ENCODE assay signal across 12 mouse cellular contexts in the genomic region with DNA sequence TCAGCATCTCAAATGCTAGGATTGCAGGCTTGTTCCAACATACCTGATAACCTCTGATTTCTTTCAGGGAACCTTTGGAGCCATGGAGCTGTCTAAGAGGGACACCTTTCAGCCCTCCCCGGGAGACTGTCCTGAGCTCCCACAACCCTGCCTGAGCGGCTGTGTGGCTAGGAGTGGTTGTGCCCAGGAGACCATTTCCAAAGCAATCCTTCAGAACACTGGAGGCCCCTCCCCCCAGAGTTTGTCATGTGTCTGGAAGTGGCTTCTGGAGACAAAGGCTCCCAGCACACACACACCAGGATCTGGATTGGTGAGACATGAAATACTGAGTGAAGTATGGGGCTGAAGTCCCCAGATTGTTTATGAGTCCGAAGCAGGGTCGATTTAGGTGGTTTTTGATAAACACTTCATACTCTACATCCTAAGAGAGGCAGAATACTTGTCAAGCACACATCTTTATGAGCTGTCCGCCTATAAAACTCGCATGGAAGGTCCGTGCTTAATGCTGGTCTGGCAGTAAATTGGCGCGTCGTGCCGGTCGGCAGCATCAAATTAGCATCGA. TPM values are rescaled to one million over a fixed set of nuclear protein-coding genes. Genes with fewer than 3 reads are reported as not detected.
DNase-seq lines count a peak whose midpoint lies in the region; ATAC-seq and TF ChIP-seq lines count a peak whose summit lies in the region.
"Had no signal": no experiment of that assay in that cellular context is flagged by ENCODE, and none has a peak within 500 bp of the region (broad histone marks: within the 10 kb centered on the region; RNA-seq: fewer than 3 reads in every experiment).

No protein-coding gene starts in this region.

- TF ChIP-seq POLR2A in lung, adult 2 months (IDR thresholded peaks at IDR 0.05; ENCODE audit: borderline replicate concordance, extremely low read depth, low read depth, low read length): no peak

- H3K4me3 ChIP-seq in lung, embryonic 15.5 days: no peak overlapping the region
- no peak overlapping the region for H3K4me3 ChIP-seq in lung, adult 2 months (replicated peaks; ENCODE audit: extremely low read depth, low read depth, low read length)
- H3K4me3 ChIP-seq in hindbrain, embryonic 13.5 days: no peak overlapping the region
- no peak overlapping the region for H3K4me3 ChIP-seq in neural tube, embryonic 15.5 days (replicated peaks)
- H3K4me3 ChIP-seq: liver, embryonic 13.5 days had no signal

- H3K9me3 ChIP-seq in lung, embryonic 15.5 days: no peaks in the 10 kb centered on the region
- no peaks in the 10 kb centered on the region for H3K9me3 ChIP-seq in hindbrain, embryonic 13.5 days
- no peaks in the 10 kb centered on the region for H3K9me3 ChIP-seq in neural tube, embryonic 15.5 days (replicated peaks)
- H3K9me3 ChIP-seq: liver, embryonic 13.5 days had no signal

- no peak for TF ChIP-seq CTCF in lung, adult 2 months (IDR thresholded peaks at IDR 0.05; ENCODE audit: insufficient read depth, low read length)

- no peak for DNase-seq in lung, adult 2 months
- peak; percentile 77 for DNase-seq in embryo, embryonic 11 days
- DNase-seq in right cerebral cortex, postnatal 14 days: no peak
- no peak for DNase-seq in urinary bladder, postnatal 4 days (ENCODE audit: low spot score in 2 of 2)
- DNase-seq: adrenal gland, postnatal 14 days; cerebellum, adult 18-20 months; heart, postnatal 4 days; liver, embryonic 13.5 days had no signal

- H3K27me3 ChIP-seq in lung, embryonic 15.5 days: peaks cover 22% of the 10 kb centered on the region; the same call in 1 of the 2 replicates
- no peaks in the 10 kb centered on the region for H3K27me3 ChIP-seq in hindbrain, embryonic 13.5 days
- no peaks in the 10 kb centered on the region for H3K27me3 ChIP-seq in neural tube, embryonic 15.5 days (replicated peaks)

- no peak overlapping the region for H3K9ac ChIP-seq in lung, embryonic 15.5 days
- H3K9ac ChIP-seq in hindbrain, embryonic 13.5 days: no peak overlapping the region
- H3K9ac ChIP-seq in neural tube, embryonic 15.5 days (replicated peaks): no peak overlapping the region
- H3K9ac ChIP-seq: liver, embryonic 13.5 days had no signal

- no peaks in the 10 kb centered on the region for H3K36me3 ChIP-seq in lung, embryonic 15.5 days
- no peaks in the 10 kb centered on the region for H3K36me3 ChIP-seq in hindbrain, embryonic 13.5 days
- H3K36me3 ChIP-seq in neural tube, embryonic 15.5 days: no peaks in the 10 kb centered on the region
- H3K36me3 ChIP-seq: G1E; liver, embryonic 13.5 days had no signal

- 29% methylated on average over 13 of the region's 13 CpGs for WGBS in lung, embryonic 15.5 days
- WGBS in lung, adult 2 months: 53% methylated on average over 13 of the region's 13 CpGs
- 27% methylated on average over 13 of the region's 13 CpGs for WGBS in hindbrain, embryonic 13.5 days
- WGBS in neural tube, embryonic 15.5 days: 14% methylated on average over 13 of the region's 13 CpGs

- peak; percentile 49; the same call in 1 of the 2 replicates for ATAC-seq in lung, embryonic 15.5 days (ENCODE audit: borderline replicate concordance, extremely low read depth, low FRiP score, low TSS enrichment)
- ATAC-seq in hindbrain, embryonic 13.5 days (ENCODE audit: low FRiP score): 0 out of 2 replicates have a peak, but pooled peaks have one; percentile 4
- no peak for ATAC-seq in neural tube, embryonic 15.5 days (ENCODE audit: low FRiP score)

- peaks cover 17% of the 10 kb centered on the region for H3K4me1 ChIP-seq in lung, embryonic 15.5 days
- H3K4me1 ChIP-seq in lung, adult 2 months (ENCODE audit: control insufficient read depth, insufficient read depth, low read length): no peaks in the 10 kb centered on the region
- H3K4me1 ChIP-seq in hindbrain, embryonic 13.5 days (replicated peaks): peaks cover 47% of the 10 kb centered on the region
- H3K4me1 ChIP-seq in neural tube, embryonic 15.5 days: peaks cover 39% of the 10 kb centered on the region

- H3K4me2 ChIP-seq in lung, embryonic 15.5 days: no peak overlapping the region
- H3K4me2 ChIP-seq in hindbrain, embryonic 13.5 days: no peak overlapping the region
- no peak overlapping the region for H3K4me2 ChIP-seq in neural tube, embryonic 15.5 days
- H3K4me2 ChIP-seq: liver, embryonic 13.5 days had no signal

- H3K27ac ChIP-seq in lung, embryonic 15.5 days: no peak overlapping the region
- peak overlapping the region; percentile 86 for H3K27ac ChIP-seq in hindbrain, embryonic 13.5 days
- 0 out of 2 replicates have a peak overlapping the region, but pooled peaks have one; percentile 6 for H3K27ac ChIP-seq in neural tube, embryonic 15.5 days (replicated peaks)
- H3K27ac ChIP-seq: liver, embryonic 13.5 days had no signal

RNA-seq across cellular contexts. Expression of a gene that starts 12.5 kb away (rescaled TPM):
- 4.4 TPM in 2 replicates for polyA plus RNA-seq in lung, embryonic 15.5 days (2015; fragmentation: Nextera tagmentation; extraction: Ambion mirVana)
- polyA plus RNA-seq in lung, adult 2 months (2012; rRNA removed): 5.3 and 14.2 TPM in 2 replicates
- polyA plus RNA-seq in hindbrain, embryonic 13.5 days (2015; fragmentation: Nextera tagmentation; extraction: Ambion mirVana): 18.0 and 18.3 TPM in 2 replicates
- 13.2 and 13.3 TPM in 2 replicates for polyA plus RNA-seq in neural tube, embryonic 15.5 days (2015; fragmentation: Nextera tagmentation; extraction: Ambion mirVana)
- polyA plus RNA-seq: G1E had no signal
